Mouse (Mus musculus): Measurements from ENCODE around the gene Tmcc2. TPM values are rescaled to one million over a fixed set of nuclear protein-coding genes. Genes with fewer than 3 reads are reported as not detected.
A peak's percentile ranks its signal among the peaks of the same experiment; 100 is the strongest.

Gene Tmcc2
- polyA plus RNA-seq, 1 experiment, result 6.0 TPM

- TF ChIP-seq CTCF (conservative IDR thresholded peaks at IDR 0.05; ENCODE audit: insufficient read depth, insufficient read length, low read depth, low read length), result no peak
- TF ChIP-seq POLR2A (IDR thresholded peaks at IDR 0.05; ENCODE audit: low read depth, low read length), result no peak
- DNase-seq, result no peak
- WGBS, result 20% methylated on average over 4 of the region's 4 CpGs
Observed at GRCm38 (mm10) chr1:132306808-132307207, 84.3 kb downstream of the Tmcc2 start.

More at GRCm38 (mm10) chr1:132306808-132307207, 84.3 kb downstream of the Tmcc2 start:
- H3K27me3 ChIP-seq (replicated peaks; ENCODE audit: control insufficient read depth, insufficient read depth, low read length), result no peaks in the 10 kb centered on the region
- H3K36me3 ChIP-seq (ENCODE audit: control insufficient read depth, insufficient read depth, low read length), result no peaks in the 10 kb centered on the region
- H3K27ac ChIP-seq (ENCODE audit: insufficient read depth, low read depth, low read length), result peak overlapping the region; percentile 28; the same call in 1 of the 2 replicates
- no peak overlapping the region for H3K4me3 ChIP-seq (ENCODE audit: insufficient read depth, low read depth, low read length)
- H3K4me1 ChIP-seq (ENCODE audit: control insufficient read depth, insufficient read depth, low read length), result peaks cover 23% of the 10 kb centered on the region

Other genes with a start within 250 kb of the Tmcc2 start
- not detected in 2 replicates for gene Lemd1, start 199.8 kb downstream of the Tmcc2 start, polyA plus RNA-seq (2012; rRNA removed)
- not detected in 2 replicates for gene AC124108.1, start 199.8 kb downstream of the Tmcc2 start, polyA plus RNA-seq (2012; rRNA removed)
- not detected in 2 replicates for gene Gm10188, start 161.5 kb downstream of the Tmcc2 start, polyA plus RNA-seq (2012; rRNA removed)
- gene Klhdc8a, start 92.7 kb downstream of the Tmcc2 start, polyA plus RNA-seq (2012; rRNA removed), result 15.7 and 17.7 TPM in 2 replicates
- 56.1 and 73.7 TPM in 2 replicates for gene Nuak2, start 75.2 kb downstream of the Tmcc2 start, polyA plus RNA-seq (2012; rRNA removed)
- 13.0 and 13.9 TPM in 2 replicates for gene Dstyk, start 26.3 kb upstream of the Tmcc2 start, polyA plus RNA-seq (2012; rRNA removed)
- gene Rbbp5, start 86.1 kb upstream of the Tmcc2 start, polyA plus RNA-seq (2012; rRNA removed), result 16.0 and 21.3 TPM in 2 replicates
- 1.8 and 2.0 TPM in 2 replicates for gene Tmem81, start 114.9 kb upstream of the Tmcc2 start, polyA plus RNA-seq (2012; rRNA removed)
- gene Cntn2, start 152.0 kb upstream of the Tmcc2 start, polyA plus RNA-seq (2012; rRNA removed), result 0.03 and 0.11 TPM in 2 replicates

All from kidney, adult 2 months (tissue).